In the genomic region with DNA sequence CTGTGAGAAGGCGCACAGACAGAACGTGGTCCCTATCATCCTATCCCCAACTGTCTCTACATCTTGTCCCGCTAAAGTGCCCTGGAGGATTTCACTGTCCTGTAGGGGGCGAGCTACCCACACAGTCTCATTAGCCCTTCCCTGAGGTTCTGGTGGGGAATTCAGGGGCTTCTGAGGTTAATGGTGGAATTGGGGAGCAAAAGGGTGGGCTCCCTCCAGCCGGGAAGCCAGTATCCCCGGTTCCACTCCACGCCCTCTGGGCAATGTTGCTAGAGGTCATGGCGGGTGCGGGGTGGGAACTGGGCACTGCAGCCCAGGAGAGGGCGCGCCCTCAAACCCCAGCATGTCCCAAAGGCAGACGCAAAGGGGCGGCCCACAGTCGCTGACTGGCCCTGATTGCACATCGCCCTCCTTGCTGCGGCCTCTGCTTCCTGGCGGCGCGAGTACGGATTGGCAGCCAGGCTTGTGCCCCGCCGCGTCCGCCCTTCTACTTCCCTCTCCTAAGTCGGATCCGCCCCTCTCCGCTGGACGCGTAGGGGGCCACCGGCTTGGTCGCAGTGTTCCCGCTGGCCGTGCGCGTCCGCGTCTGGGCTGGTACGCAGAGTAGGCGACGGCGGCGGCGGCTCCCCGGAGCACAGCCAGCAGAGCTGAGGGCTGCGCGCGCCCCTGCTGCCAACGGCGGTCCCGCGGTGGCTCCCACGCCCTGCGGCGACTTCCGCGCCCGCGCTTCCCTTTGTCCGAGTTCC, we compare ENCODE assay signal across 8 mouse cellular contexts.
DNase-seq lines count a peak whose midpoint lies in the region; ATAC-seq lines count a peak whose summit lies in the region.

No protein-coding gene starts in this region.

- H3K4me1 ChIP-seq in intestine, embryonic 14.5 days (replicated peaks; ENCODE audit: control insufficient read depth, insufficient read depth, low read length) = no peaks in the 10 kb centered on the region

- peak overlapping the region; percentile 83 for H3K9ac ChIP-seq in intestine, embryonic 14.5 days (ENCODE audit: low read length)

- H3K36me3 ChIP-seq in intestine, embryonic 14.5 days (ENCODE audit: control insufficient read depth, insufficient read depth, low read length) = no peaks in the 10 kb centered on the region

- no peaks in the 10 kb centered on the region for H3K27me3 ChIP-seq in intestine, embryonic 14.5 days (replicated peaks; ENCODE audit: control insufficient read depth, insufficient read depth, low read length)

- H3K4me2 ChIP-seq in intestine, embryonic 14.5 days (ENCODE audit: low read length) = peak overlapping the region; percentile 49

- intact Hi-C loops in gastrocnemius, postnatal 36 days (cut with DNase I) = no loop called here
- intact Hi-C loops in left cerebral cortex, postnatal 10 days (cut with DNase I) = no loop called here

- peak overlapping the region; percentile 90 for H3K27ac ChIP-seq in intestine, embryonic 14.5 days (ENCODE audit: low read depth)

- under 1% methylated on average over 53 of the region's 59 CpGs for WGBS in intestine, embryonic 14.5 days

- peak; percentile 100 for ATAC-seq in intestine, embryonic 14.5 days (replicated peaks; ENCODE audit: low FRiP score, low TSS enrichment, low read depth)
- peak; percentile 100 for ATAC-seq in megakaryocyte progenitor cell, adult 5-6 weeks (replicated peaks; ENCODE audit: poor library complexity)

- H3K4me3 ChIP-seq in intestine, embryonic 14.5 days (ENCODE audit: low read depth, low read length) = peak overlapping the region; percentile 79

- peak; percentile 77 to 80 for DNase-seq in adrenal gland, adult 18-20 months (ENCODE audit: low spot score in 2 of 2)
- peak; percentile 95 for DNase-seq in embryo, embryonic 10.5 days (ENCODE audit: low spot score)
- DNase-seq in gastrocnemius, postnatal 36 days = peak; percentile 77 to 81
- peak; percentile 88 for DNase-seq in intestine, embryonic 14.5 days (ENCODE audit: low spot score)
- DNase-seq in left cerebral cortex, postnatal 10 days (ENCODE audit: extremely low spot score in 1 of 2, low spot score in 2 of 2) = peak; percentile 86 to 96
- peak; percentile 93 to 94 for DNase-seq in right cerebral cortex, postnatal 10 days (ENCODE audit: low spot score in 2 of 2)
- DNase-seq in urinary bladder, postnatal 14 days (ENCODE audit: low spot score) = peak; percentile 90

- no peaks in the 10 kb centered on the region for H3K9me3 ChIP-seq in intestine, embryonic 14.5 days (ENCODE audit: control insufficient read depth, low read length)

Comparison
In these comparisons a context has a peak if more than half of its experiments do, and no peak if none do; other contexts are left out.
1. Peak in every context shown above with its lines: DNase-seq, ATAC-seq, H3K4me3 ChIP-seq and H3K27ac ChIP-seq.